ENCODE assay signal across 9 mouse cellular contexts in genomic region chr15:96948471-96948870, GRCm38 (mm10).
DNase-seq lines count a peak whose midpoint lies in the region; ATAC-seq and TF ChIP-seq lines count a peak whose summit lies in the region.
"Had no signal": no experiment of that assay in that cellular context is flagged by ENCODE, and none has a peak within 500 bp of the region (broad histone marks: within the 10 kb centered on the region; RNA-seq: fewer than 3 reads in every experiment).

No protein-coding gene starts in this region.

- no peaks in the 10 kb centered on the region for H3K27me3 ChIP-seq in liver, postnatal 0 days (ENCODE audit: insufficient read depth, low read length)
- no peaks in the 10 kb centered on the region for H3K27me3 ChIP-seq in testis, adult 2 months (ENCODE audit: control insufficient read depth, insufficient read depth, low read length)
- no peaks in the 10 kb centered on the region for H3K27me3 ChIP-seq in midbrain, embryonic 16.5 days (ENCODE audit: control insufficient read depth, insufficient read depth, low read depth, low read length)

- TF ChIP-seq EP300 in liver, postnatal 0 days (IDR thresholded peaks at IDR 0.05; ENCODE audit: low read depth): no peak

- H3K4me3 ChIP-seq in left cerebral cortex, adult 2 months: no peak overlapping the region
- H3K4me3 ChIP-seq in liver, postnatal 0 days (ENCODE audit: low read depth, low read length): no peak overlapping the region
- H3K4me3 ChIP-seq in testis, adult 2 months (ENCODE audit: control insufficient read depth, low read depth, low read length): no peak overlapping the region
- no peak overlapping the region for H3K4me3 ChIP-seq in midbrain, embryonic 16.5 days (ENCODE audit: low read depth, low read length)
- H3K4me3 ChIP-seq: myocyte had no signal

- intact Hi-C loops in left cerebral cortex, adult 2 months (cut with DNase I): no loop called here
- intact Hi-C loops in left cerebral cortex, postnatal 25 days (cut with DNase I): no loop called here
- intact Hi-C loops in heart, postnatal 14 days (cut with DNase I): no loop called here

- peak; percentile 85 for ATAC-seq in liver, postnatal 0 days
- ATAC-seq in midbrain, embryonic 16.5 days: no peak

- no peaks in the 10 kb centered on the region for H3K4me1 ChIP-seq in liver, postnatal 0 days (ENCODE audit: insufficient read depth)
- no peaks in the 10 kb centered on the region for H3K4me1 ChIP-seq in testis, adult 2 months (ENCODE audit: control insufficient read depth, insufficient read depth, low read length)
- H3K4me1 ChIP-seq in midbrain, embryonic 16.5 days (ENCODE audit: control insufficient read depth, insufficient read depth, low read length): peaks cover 7% of the 10 kb centered on the region

- H3K27ac ChIP-seq in left cerebral cortex, adult 2 months: no peak overlapping the region
- no peak overlapping the region for H3K27ac ChIP-seq in liver, postnatal 0 days (ENCODE audit: low read depth)
- H3K27ac ChIP-seq in testis, adult 2 months (ENCODE audit: control insufficient read depth, insufficient read depth, low read depth, low read length): no peak overlapping the region
- no peak overlapping the region for H3K27ac ChIP-seq in midbrain, embryonic 16.5 days (ENCODE audit: low read length)

- WGBS in liver, postnatal 0 days (ENCODE audit: insufficient replicate concordance): 58% methylated on average over 6 of the region's 6 CpGs
- WGBS in midbrain, embryonic 16.5 days: 71% methylated on average over 6 of the region's 6 CpGs

- no peak overlapping the region for H3K9ac ChIP-seq in liver, postnatal 0 days (replicated peaks)
- H3K9ac ChIP-seq in midbrain, embryonic 16.5 days (ENCODE audit: low read depth, low read length): no peak overlapping the region

- DNase-seq in left cerebral cortex, adult 2 months (ENCODE audit: extremely low spot score in 1 of 2, low spot score in 2 of 2): no peak
- DNase-seq in left cerebral cortex, postnatal 25 days (ENCODE audit: low spot score in 2 of 2): no peak
- DNase-seq in adrenal gland, postnatal 25 days: peak; percentile 44
- DNase-seq in heart, postnatal 14 days: peak; percentile 29 to 58
- DNase-seq in liver, postnatal 0 days: peak; percentile 71
- DNase-seq in frontal cortex, adult 2 months (ENCODE audit: extremely low spot score in 1 of 2, low spot score in 1 of 2): no peak

- H3K36me3 ChIP-seq in liver, postnatal 0 days (replicated peaks; ENCODE audit: insufficient read depth, low read length): no peaks in the 10 kb centered on the region
- no peaks in the 10 kb centered on the region for H3K36me3 ChIP-seq in testis, adult 2 months (ENCODE audit: control insufficient read depth, insufficient read depth, low read length)
- H3K36me3 ChIP-seq in midbrain, embryonic 16.5 days (ENCODE audit: control insufficient read depth, insufficient read depth, low read length): no peaks in the 10 kb centered on the region

- H3K4me2 ChIP-seq in liver, postnatal 0 days (ENCODE audit: low read depth, low read length): no peak overlapping the region
- H3K4me2 ChIP-seq in midbrain, embryonic 16.5 days (ENCODE audit: low read length): no peak overlapping the region

- TF ChIP-seq POLR2A in testis, adult 2 months (IDR thresholded peaks at IDR 0.05; ENCODE audit: control insufficient read depth, low read depth, low read length): no peak

- TF ChIP-seq CTCF in left cerebral cortex, adult 2 months (IDR thresholded peaks at IDR 0.05): peak; percentile 58
- peak; percentile 86 for TF ChIP-seq CTCF in liver, postnatal 0 days (IDR thresholded peaks at IDR 0.05; ENCODE audit: low read depth)
- TF ChIP-seq CTCF in testis, adult 2 months (IDR thresholded peaks at IDR 0.05; ENCODE audit: control insufficient read depth, insufficient read depth, insufficient replicate concordance, low read depth, low read length): peak; percentile 87; the same call in 1 of the 2 replicates

- H3K9me3 ChIP-seq in liver, postnatal 0 days (ENCODE audit: low read length): no peaks in the 10 kb centered on the region
- H3K9me3 ChIP-seq in midbrain, embryonic 16.5 days (replicated peaks; ENCODE audit: control insufficient read depth, low read length, poor library complexity, severe bottlenecking): no peaks in the 10 kb centered on the region

Comparison
In these comparisons a context has a peak if more than half of its experiments do, and no peak if none do; other contexts are left out.
1. DNase-seq: peak in adrenal gland, postnatal 25 days (single experiment), heart, postnatal 14 days (2 of 2) and liver, postnatal 0 days (single experiment); none in left cerebral cortex, adult 2 months (0 of 2), left cerebral cortex, postnatal 25 days (0 of 2) and frontal cortex, adult 2 months (0 of 2).
2. Peak in every context shown above with its lines, with median percentiles within 50 percentile points of each other: CTCF ChIP-seq.